Mouse (Mus musculus) thymus, adult 2 months (tissue): ENCODE results near the gene Gpn1. TPM values are rescaled to one million over a fixed set of nuclear protein-coding genes. Genes with fewer than 3 reads are reported as not detected.

Experiments used
- DNase-seq: peaks from one replicate; pipeline ENCODE4 v3.0.0; 2021
- H3K27ac ChIP-seq: fragments of 200-500 bp; 2 replicates; pipeline ENCODE4 v1.5.1; 2012; ENCODE audit warnings: low read length, control low read depth; ENCODE audit not compliant: control insufficient read depth, insufficient read depth
- H3K27me3 ChIP-seq: fragments of 200-500 bp; 2 replicates; pipeline ENCODE4 v1.6.1; 2012; ENCODE audit warnings: mild to moderate bottlenecking, low read length, moderate library complexity, mixed read lengths; ENCODE audit not compliant: control insufficient read depth, insufficient read depth
- H3K36me3 ChIP-seq: fragments of 200-500 bp; 2 replicates; pipeline ENCODE4 v1.6.1; 2012; ENCODE audit warnings: mild to moderate bottlenecking, low read length, moderate library complexity; ENCODE audit not compliant: control insufficient read depth, insufficient read depth
- H3K4me1 ChIP-seq: fragments of 200-500 bp; replicated peaks from 2 replicates; pipeline ENCODE4 v1.6.1; 2012; ENCODE audit warnings: low read length; ENCODE audit not compliant: control insufficient read depth, insufficient read depth
- H3K4me3 ChIP-seq: fragments of 200-500 bp; 2 replicates; pipeline ENCODE4 v1.5.1; 2012; ENCODE audit warnings: mild to moderate bottlenecking, low read length, control low read depth, moderate library complexity; ENCODE audit not compliant: control insufficient read depth, insufficient read depth
- CTCF ChIP-seq: fragments of 200-500 bp; IDR thresholded peaks from 2 replicates; pipeline ENCODE4 v1.5.1; 2012; ENCODE audit warnings: mild to moderate bottlenecking, control low read depth, low read length, moderate library complexity, borderline replicate concordance; ENCODE audit not compliant: control insufficient read depth, poor library complexity, insufficient read depth; ENCODE audit errors: extremely low read depth
- POLR2A ChIP-seq: fragments of 200-500 bp; IDR thresholded peaks from 2 replicates; pipeline ENCODE4 v1.6.1; 2012; ENCODE audit warnings: mild to moderate bottlenecking, low read length, control low read depth, moderate library complexity; ENCODE audit not compliant: control insufficient read depth, poor library complexity, insufficient read depth; ENCODE audit errors: extremely low read depth
- WGBS: fragments of 180-500 bp; shearing (Covaris S2); methylation state at CpG from one replicate; pipeline ENCODE4 v1.1.7; 2018; 5-methylcytosine and 5-hydroxymethylcytosine counted together
- polyA plus RNA-seq: library from polyadenylated mRNA; depleted of rRNA; stranded (reverse); fragments of >200 nt; gene quantifications from 2 replicates; pipeline ENCODE4 v1.2.3, GENCODE M21; 2012; rRNA removed

Gpn1 gene
- 15.4 and 19.3 TPM in 2 replicates for polyA plus RNA-seq

GRCm38 (mm10) chr5:31494513-31495297 is at the start of gene Gpn1:
TSS of gene Gpn1 (plus strand) at chr5:31494741.
- WGBS: under 1% methylated on average over 49 of the region's 49 CpGs
- Histone ChIP-seq H3K36me3 (0 out of 2 replicates have a peak, but pooled peaks cover 4% of the 10 kb centered on the region), H3K27me3 (no peaks in the 10 kb centered on the region), H3K4me1 (peaks cover 9% of the 10 kb centered on the region), H3K27ac (no peak within 1 kb of the TSS), H3K4me3 (peak within 1 kb of the TSS; percentile 74)
- peak; percentile 87 for DNase-seq
- TF ChIP-seq CTCF: no peak; the same call in 1 of the 2 replicates
- TF ChIP-seq POLR2A: no peak

GRCm38 (mm10) chr5:31451336-31451735 is 43.2 kb upstream of the Gpn1 start:
- DNase-seq: peak; percentile 6
- 24% methylated on average over 2 of the region's 2 CpGs for WGBS
- no peaks in the 10 kb centered on the region for H3K27me3 ChIP-seq
- H3K27ac ChIP-seq: peak overlapping the region; percentile 1; the same call in 1 of the 2 replicates
- no peak overlapping the region for H3K4me3 ChIP-seq
- peaks cover 9% of the 10 kb centered on the region for H3K4me1 ChIP-seq
- TF ChIP-seq POLR2A (no peak), CTCF (no peak)
- H3K36me3 ChIP-seq: no peaks in the 10 kb centered on the region

GRCm38 (mm10) chr5:31451878-31452561 is 42.5 kb upstream of the Gpn1 start, which contains the start of gene Zfp512:
TSS of gene Zfp512 (plus strand) at chr5:31452431.
- peak; percentile 94 for DNase-seq
- peaks cover 9% of the 10 kb centered on the region for H3K4me1 ChIP-seq
- no peaks in the 10 kb centered on the region for H3K36me3 ChIP-seq
- TF ChIP-seq POLR2A: peak; percentile 50; the same call in 1 of the 2 replicates
- TF ChIP-seq CTCF: 0 out of 2 replicates have a peak, but pooled peaks have one; percentile 31
- WGBS: 10% methylated on average over 23 of the region's 23 CpGs
- H3K27me3 ChIP-seq: no peaks in the 10 kb centered on the region
- H3K4me3 ChIP-seq: peak within 1 kb of the TSS; percentile 59
- H3K27ac ChIP-seq: peak within 1 kb of the TSS; percentile 56; the same call in 1 of the 2 replicates

- DNase-seq: no peak
- H3K4me3 ChIP-seq: peak overlapping the region; percentile 59
- H3K36me3 ChIP-seq: no peaks in the 10 kb centered on the region
- peak overlapping the region; percentile 31; the same call in 1 of the 2 replicates for H3K27ac ChIP-seq
- H3K4me1 ChIP-seq: peaks cover 9% of the 10 kb centered on the region
- no peaks in the 10 kb centered on the region for H3K27me3 ChIP-seq
- TF ChIP-seq POLR2A: no peak
- TF ChIP-seq CTCF: no peak
- under 1% methylated on average over 11 of the region's 11 CpGs for WGBS
Measured at GRCm38 (mm10) chr5:31452562-31452878, 42.0 kb upstream of the Gpn1 start.

GRCm38 (mm10) chr5:31452886-31453410 is 41.6 kb upstream of the Gpn1 start:
- Histone ChIP-seq H3K4me1 (peaks cover 9% of the 10 kb centered on the region), H3K36me3 (no peaks in the 10 kb centered on the region), H3K4me3 (peak overlapping the region; percentile 48), H3K27ac (peak overlapping the region; percentile 56; the same call in 1 of the 2 replicates), H3K27me3 (no peaks in the 10 kb centered on the region)
- TF ChIP-seq CTCF (no peak), POLR2A (no peak)
- peak; percentile 8 for DNase-seq
- WGBS: 7% methylated on average over 7 of the region's 7 CpGs

- no peak for DNase-seq
- no peak overlapping the region for H3K4me3 ChIP-seq
- H3K27ac ChIP-seq: no peak overlapping the region
- no peaks in the 10 kb centered on the region for H3K27me3 ChIP-seq
- WGBS: 82% methylated on average over 3 of the region's 3 CpGs
- TF ChIP-seq CTCF: no peak
- TF ChIP-seq POLR2A: no peak
- H3K4me1 ChIP-seq: no peaks in the 10 kb centered on the region
- H3K36me3 ChIP-seq: peaks cover 49% of the 10 kb centered on the region
Measured at GRCm38 (mm10) chr5:31467798-31468197, 26.7 kb upstream of the Gpn1 start.
